Mouse (Mus musculus): ENCODE data around the gene Rpl18a. TPM values are rescaled to one million over a fixed set of nuclear protein-coding genes. Genes with fewer than 3 reads are reported as not detected.

Gene Rpl18a
- polyA plus RNA-seq, 1 experiment from 2014 or later: 4,144 TPM

DNA sequence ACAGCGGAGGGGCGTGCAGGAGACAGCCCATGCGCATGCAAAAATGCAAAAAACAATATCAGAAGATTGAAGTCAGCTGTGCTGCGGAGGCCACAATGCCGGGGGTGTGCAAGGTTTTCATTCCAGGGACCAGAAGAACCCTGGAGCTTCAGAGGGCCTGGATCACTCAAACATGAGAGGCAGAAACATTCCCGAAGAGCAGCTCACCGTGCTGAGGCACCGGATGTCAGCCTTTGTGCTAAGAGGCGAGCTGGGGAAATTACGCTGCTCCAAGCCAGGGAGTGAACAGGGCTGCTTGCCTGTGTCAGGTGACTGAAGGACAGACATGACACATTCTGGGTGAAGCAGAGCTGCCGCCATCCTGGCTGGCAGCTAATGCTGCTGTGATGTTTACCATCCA lies 16.7 kb downstream of the Rpl18a start:
- Histone ChIP-seq H3K36me3 (ENCODE audit: control insufficient read depth, insufficient read depth, low read length) (no peaks in the 10 kb centered on the region), H3K9ac (ENCODE audit: low read depth, low read length) (no peak overlapping the region), H3K9me3 (ENCODE audit: control insufficient read depth, low read length) (no peaks in the 10 kb centered on the region), H3K4me2 (no peak overlapping the region), H3K27me3 (replicated peaks; ENCODE audit: control insufficient read depth, insufficient read depth, low read length) (no peaks in the 10 kb centered on the region), H3K4me1 (replicated peaks; ENCODE audit: control insufficient read depth, insufficient read depth, low read length) (peaks cover 6% of the 10 kb centered on the region; the same call in 1 of the 2 replicates), H3K27ac (ENCODE audit: low read depth, low read length) (no peak overlapping the region), H3K4me3 (ENCODE audit: low read depth, low read length) (no peak overlapping the region)
- 25% methylated on average over 11 of the region's 11 CpGs for WGBS
- ATAC-seq (replicated peaks; ENCODE audit: low FRiP score) (no peak), DNase-seq (ENCODE audit: low spot score) (no peak)

DNA sequence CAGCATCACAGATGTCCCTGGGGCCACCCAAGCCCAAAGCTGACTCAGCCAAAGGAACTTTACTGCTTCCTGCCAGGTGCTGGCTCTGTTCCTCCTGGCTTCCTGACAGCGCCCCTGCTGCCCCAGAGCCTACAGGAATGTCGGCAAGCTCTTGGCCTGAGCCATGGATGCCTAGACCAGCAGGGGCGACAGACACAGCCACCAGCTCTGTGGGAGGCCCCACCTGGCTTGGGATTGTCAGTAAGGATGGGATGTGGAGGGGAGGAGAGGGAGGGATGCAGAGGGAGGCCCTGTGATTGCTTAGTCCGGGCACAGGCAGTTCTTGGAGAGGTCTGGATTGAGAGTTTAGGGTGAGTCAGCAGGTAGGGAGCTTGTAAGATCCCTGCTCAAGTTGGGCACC lies 17.1 kb downstream of the Rpl18a start:
- Histone ChIP-seq H3K4me2 (no peak overlapping the region), H3K4me3 (ENCODE audit: low read depth, low read length) (no peak overlapping the region), H3K27ac (ENCODE audit: low read depth, low read length) (no peak overlapping the region), H3K9ac (ENCODE audit: low read depth, low read length) (no peak overlapping the region), H3K36me3 (ENCODE audit: control insufficient read depth, insufficient read depth, low read length) (no peaks in the 10 kb centered on the region), H3K4me1 (replicated peaks; ENCODE audit: control insufficient read depth, insufficient read depth, low read length) (peaks cover 6% of the 10 kb centered on the region; the same call in 1 of the 2 replicates), H3K9me3 (ENCODE audit: control insufficient read depth, low read length) (no peaks in the 10 kb centered on the region), H3K27me3 (replicated peaks; ENCODE audit: control insufficient read depth, insufficient read depth, low read length) (no peaks in the 10 kb centered on the region)
- no peak for DNase-seq (ENCODE audit: low spot score)
- no peak for ATAC-seq (replicated peaks; ENCODE audit: low FRiP score)
- WGBS: 17% methylated on average over 4 of the region's 4 CpGs

DNA sequence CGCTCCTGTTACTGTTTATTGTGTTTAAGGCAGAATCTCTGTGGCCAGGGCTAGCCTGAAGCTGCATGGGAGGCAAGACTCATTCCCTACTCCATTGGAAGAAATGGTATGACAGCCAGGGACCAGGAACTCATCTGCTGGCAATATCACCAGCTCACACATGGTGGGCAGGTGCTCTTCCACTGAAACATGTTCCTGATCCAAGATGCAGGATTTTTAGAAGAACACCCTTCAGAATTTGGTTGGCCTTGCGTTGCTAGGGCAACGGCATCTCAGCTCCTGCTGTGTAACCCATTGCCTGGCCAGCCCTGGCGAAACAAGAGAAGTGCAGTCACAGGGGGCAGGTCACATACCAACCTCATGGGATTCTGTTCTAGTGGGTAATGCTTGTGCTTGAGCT lies 17.7 kb downstream of the Rpl18a start:
- Histone ChIP-seq H3K9ac (ENCODE audit: low read depth, low read length) (no peak overlapping the region), H3K36me3 (ENCODE audit: control insufficient read depth, insufficient read depth, low read length) (no peaks in the 10 kb centered on the region), H3K9me3 (ENCODE audit: control insufficient read depth, low read length) (no peaks in the 10 kb centered on the region), H3K27ac (ENCODE audit: low read depth, low read length) (no peak overlapping the region), H3K4me3 (ENCODE audit: low read depth, low read length) (no peak overlapping the region), H3K27me3 (replicated peaks; ENCODE audit: control insufficient read depth, insufficient read depth, low read length) (no peaks in the 10 kb centered on the region), H3K4me1 (replicated peaks; ENCODE audit: control insufficient read depth, insufficient read depth, low read length) (peaks cover 6% of the 10 kb centered on the region; the same call in 1 of the 2 replicates), H3K4me2 (no peak overlapping the region)
- ATAC-seq (replicated peaks; ENCODE audit: low FRiP score) (no peak), DNase-seq (ENCODE audit: low spot score) (no peak)
- WGBS: 62% methylated on average over 4 of the region's 4 CpGs

DNA sequence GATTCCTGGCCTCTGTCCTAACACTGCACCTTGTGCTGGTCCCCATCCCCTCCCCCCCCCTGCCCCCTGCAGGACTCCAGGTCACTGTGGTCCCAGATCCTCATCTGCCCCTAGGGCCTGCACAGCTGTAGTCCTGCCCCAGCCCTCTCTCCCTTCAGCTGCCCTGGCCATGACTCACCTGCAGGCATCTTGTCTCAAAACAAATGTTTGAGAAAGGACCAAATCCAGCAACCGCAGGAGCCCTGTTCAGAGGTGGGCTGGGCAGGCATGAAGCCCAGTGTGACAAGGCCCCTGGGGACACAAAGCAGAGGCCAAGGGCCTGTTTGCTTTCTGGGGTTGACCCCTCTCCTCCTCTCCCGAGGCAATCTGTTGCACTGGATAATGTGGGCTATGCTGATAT lies 19.0 kb downstream of the Rpl18a start:
- H3K4me3 ChIP-seq (ENCODE audit: low read depth, low read length): no peak overlapping the region
- 46% methylated on average over 2 of the region's 2 CpGs for WGBS
- H3K9me3 ChIP-seq (ENCODE audit: control insufficient read depth, low read length): no peaks in the 10 kb centered on the region
- H3K4me2 ChIP-seq: no peak overlapping the region
- ATAC-seq (replicated peaks; ENCODE audit: low FRiP score) (no peak), DNase-seq (ENCODE audit: low spot score) (no peak)
- no peak overlapping the region for H3K9ac ChIP-seq (ENCODE audit: low read depth, low read length)
- peaks cover 6% of the 10 kb centered on the region; the same call in 1 of the 2 replicates for H3K4me1 ChIP-seq (replicated peaks; ENCODE audit: control insufficient read depth, insufficient read depth, low read length)
- no peak overlapping the region for H3K27ac ChIP-seq (ENCODE audit: low read depth, low read length)
- H3K27me3 ChIP-seq (replicated peaks; ENCODE audit: control insufficient read depth, insufficient read depth, low read length): no peaks in the 10 kb centered on the region
- no peaks in the 10 kb centered on the region for H3K36me3 ChIP-seq (ENCODE audit: control insufficient read depth, insufficient read depth, low read length)

DNA sequence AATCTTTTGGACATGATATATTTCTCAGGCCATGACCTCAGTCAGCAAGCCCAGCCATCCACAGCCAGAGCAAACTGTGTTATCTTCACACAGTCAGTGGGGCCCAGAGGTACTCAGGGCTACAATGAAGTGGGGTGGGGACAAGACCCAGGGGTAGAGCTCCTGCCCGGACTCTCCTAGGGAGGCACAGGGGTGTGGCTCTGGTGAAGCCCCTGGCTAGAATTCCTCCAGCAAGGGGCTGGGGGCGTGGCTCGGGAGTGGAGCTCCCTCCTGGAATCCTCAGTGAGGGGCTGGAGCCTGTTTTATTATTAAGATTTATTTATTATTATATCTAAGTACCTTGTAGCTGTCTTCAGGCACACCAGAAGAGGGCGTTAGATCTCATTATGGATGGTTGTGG lies 20.8 kb downstream of the Rpl18a start:
- Histone ChIP-seq H3K9me3 (ENCODE audit: control insufficient read depth, low read length) (no peaks in the 10 kb centered on the region), H3K9ac (ENCODE audit: low read depth, low read length) (no peak overlapping the region), H3K4me3 (ENCODE audit: low read depth, low read length) (no peak overlapping the region), H3K36me3 (ENCODE audit: control insufficient read depth, insufficient read depth, low read length) (no peaks in the 10 kb centered on the region), H3K4me2 (no peak overlapping the region), H3K4me1 (replicated peaks; ENCODE audit: control insufficient read depth, insufficient read depth, low read length) (peaks cover 8% of the 10 kb centered on the region; the same call in 1 of the 2 replicates), H3K27ac (ENCODE audit: low read depth, low read length) (no peak overlapping the region), H3K27me3 (replicated peaks; ENCODE audit: control insufficient read depth, insufficient read depth, low read length) (no peaks in the 10 kb centered on the region)
- DNase-seq (ENCODE audit: low spot score): no peak
- no peak for ATAC-seq (replicated peaks; ENCODE audit: low FRiP score)
- 51% methylated on average over 4 of the region's 4 CpGs for WGBS

DNA sequence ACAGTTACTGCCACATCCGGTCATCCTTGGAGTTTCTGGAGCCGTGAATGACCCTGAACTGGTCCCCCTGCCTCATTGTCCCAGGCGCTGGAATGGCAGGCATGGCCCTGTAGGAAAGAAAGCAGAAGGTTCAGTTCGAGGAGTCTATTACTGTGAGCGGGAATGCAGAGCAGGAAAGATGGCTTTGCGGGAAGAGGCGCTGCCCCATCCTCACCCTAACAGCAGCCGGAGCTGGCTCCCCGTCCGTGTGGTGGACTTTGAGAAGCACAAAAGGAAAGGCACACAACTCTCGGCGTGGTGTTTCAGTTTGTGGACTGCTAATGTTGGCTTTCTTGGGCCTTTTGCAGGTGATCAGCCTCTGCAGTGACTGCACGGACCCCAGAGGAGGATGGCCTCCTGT lies 22.8 kb downstream of the Rpl18a start:
- H3K4me3 ChIP-seq (ENCODE audit: low read depth, low read length): no peak overlapping the region
- WGBS: 88% methylated on average over 13 of the region's 13 CpGs
- no peaks in the 10 kb centered on the region for H3K27me3 ChIP-seq (replicated peaks; ENCODE audit: control insufficient read depth, insufficient read depth, low read length)
- peaks cover 8% of the 10 kb centered on the region for H3K4me1 ChIP-seq (replicated peaks; ENCODE audit: control insufficient read depth, insufficient read depth, low read length)
- DNase-seq (ENCODE audit: low spot score) (no peak), ATAC-seq (replicated peaks; ENCODE audit: low FRiP score) (no peak)
- no peak overlapping the region for H3K4me2 ChIP-seq
- no peak overlapping the region; the same call in 1 of the 2 replicates for H3K9ac ChIP-seq (ENCODE audit: low read depth, low read length)
- H3K36me3 ChIP-seq (ENCODE audit: control insufficient read depth, insufficient read depth, low read length): no peaks in the 10 kb centered on the region
- H3K27ac ChIP-seq (ENCODE audit: low read depth, low read length): no peak overlapping the region
- no peaks in the 10 kb centered on the region for H3K9me3 ChIP-seq (ENCODE audit: control insufficient read depth, low read length)

DNA sequence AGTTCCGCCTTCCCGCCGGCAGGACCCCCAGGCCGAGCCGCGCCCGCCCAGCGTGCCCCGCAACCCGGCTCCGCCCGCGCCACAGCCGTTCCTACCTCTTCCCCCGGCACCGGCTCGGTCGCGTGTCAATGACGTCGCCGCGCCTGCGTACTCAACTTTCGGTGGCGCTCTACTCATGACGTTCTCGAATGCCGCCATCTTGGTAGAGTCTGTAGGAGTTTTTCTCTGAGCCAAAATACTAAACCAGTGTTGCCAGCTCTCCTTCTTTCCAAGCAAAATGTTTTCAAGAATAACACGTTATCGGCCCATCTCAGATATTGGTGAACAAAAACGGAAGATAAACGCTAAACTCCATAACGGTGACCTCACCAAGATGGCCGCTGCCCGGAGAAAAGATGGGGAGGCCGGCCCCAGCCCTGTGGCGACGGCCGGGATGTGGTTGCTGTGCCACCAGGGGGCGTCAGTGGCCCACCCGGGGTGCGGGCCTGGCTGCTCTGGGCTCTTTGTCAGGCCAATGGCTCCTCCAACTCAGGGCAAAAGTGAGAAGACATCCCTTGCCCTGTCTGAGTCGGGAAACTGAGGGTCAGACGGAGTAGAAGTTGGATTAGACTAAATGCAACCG lies 23.7 kb downstream of the Rpl18a start, which contains the start of gene Ccdc124:
Gene Ccdc124, minus strand, starts transcription at position 572 of the 622 bp plus-strand sequence.
- Histone ChIP-seq H3K27ac (ENCODE audit: low read depth, low read length) (peak within 1 kb of the TSS; percentile 75), H3K4me1 (replicated peaks; ENCODE audit: control insufficient read depth, insufficient read depth, low read length) (peaks cover 18% of the 10 kb centered on the region), H3K9me3 (ENCODE audit: control insufficient read depth, low read length) (no peaks in the 10 kb centered on the region), H3K36me3 (ENCODE audit: control insufficient read depth, insufficient read depth, low read length) (no peaks in the 10 kb centered on the region), H3K4me2 (peak within 1 kb of the TSS; percentile 93), H3K27me3 (replicated peaks; ENCODE audit: control insufficient read depth, insufficient read depth, low read length) (no peaks in the 10 kb centered on the region), H3K4me3 (ENCODE audit: low read depth, low read length) (peak within 1 kb of the TSS; percentile 87), H3K9ac (ENCODE audit: low read depth, low read length) (peak within 1 kb of the TSS; percentile 76)
- under 1% methylated on average over 44 of the region's 46 CpGs for WGBS
- DNase-seq (ENCODE audit: low spot score) (peak; percentile 95), ATAC-seq (replicated peaks; ENCODE audit: low FRiP score) (peak; percentile 88)

DNA sequence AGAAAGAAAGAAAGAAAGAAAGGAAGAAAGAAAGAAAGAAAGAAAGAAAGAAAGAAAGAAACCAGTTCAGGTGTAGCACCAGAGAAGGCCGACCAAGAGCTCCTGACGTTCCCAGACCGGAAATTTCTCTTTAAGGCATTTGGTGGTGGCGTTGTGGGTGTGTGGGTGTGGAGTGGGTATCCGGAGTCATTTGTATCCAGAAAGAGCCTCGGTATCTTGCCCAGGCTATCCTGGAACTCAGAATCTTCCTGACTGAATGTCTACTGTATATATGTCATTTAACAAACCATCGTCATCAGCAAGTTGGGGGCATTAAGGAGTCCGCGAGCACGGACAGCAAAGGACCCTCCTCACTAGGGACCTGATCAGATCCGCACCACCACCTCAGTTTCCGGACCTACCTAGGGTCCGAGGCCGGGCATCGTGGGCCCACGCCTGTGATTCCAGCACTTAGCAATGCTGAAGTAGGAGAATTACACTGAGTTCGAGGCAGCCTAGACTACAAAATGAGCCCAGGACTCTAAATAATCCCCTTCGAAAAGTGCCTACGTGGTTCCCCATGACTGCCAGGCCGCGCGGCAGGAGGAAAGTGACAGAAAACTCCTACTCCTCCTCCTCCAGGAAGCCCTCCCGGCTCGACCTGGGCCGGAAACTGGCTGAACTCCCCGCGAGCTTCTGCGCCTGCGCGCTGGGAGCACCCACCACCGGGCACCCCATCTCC lies 24.4 kb downstream of the Rpl18a start:
- 3% methylated on average over 31 of the region's 31 CpGs for WGBS
- no peaks in the 10 kb centered on the region for H3K9me3 ChIP-seq (ENCODE audit: control insufficient read depth, low read length)
- H3K4me2 ChIP-seq: peak overlapping the region; percentile 93
- H3K36me3 ChIP-seq (ENCODE audit: control insufficient read depth, insufficient read depth, low read length): no peaks in the 10 kb centered on the region; the same call in 1 of the 2 replicates
- H3K27me3 ChIP-seq (replicated peaks; ENCODE audit: control insufficient read depth, insufficient read depth, low read length): no peaks in the 10 kb centered on the region
- peak overlapping the region; percentile 75 for H3K27ac ChIP-seq (ENCODE audit: low read depth, low read length)
- H3K4me1 ChIP-seq (replicated peaks; ENCODE audit: control insufficient read depth, insufficient read depth, low read length): peaks cover 23% of the 10 kb centered on the region
- DNase-seq (ENCODE audit: low spot score) (no peak), ATAC-seq (replicated peaks; ENCODE audit: low FRiP score) (no peak)
- H3K9ac ChIP-seq (ENCODE audit: low read depth, low read length): peak overlapping the region; percentile 76
- H3K4me3 ChIP-seq (ENCODE audit: low read depth, low read length): peak overlapping the region; percentile 87

All from liver, embryonic 11.5 days (tissue).